Mouse (Mus musculus) CH12.LX (cell line): ENCODE measurements at regions not wholly inside any gene's neighbourhood (a gene's known extent, or its start where the extent isn't known, plus 50 kb on each side); places are given as distances from the start of the nearest gene placed in this dataset.

Experiments
- DNase-seq: peaks from one replicate; pipeline ENCODE4 v3.0.0-alpha.2; 2013; ENCODE audit errors: extremely low read depth
- H3K27ac ChIP-seq: 2 replicates; pipeline ENCODE4 v1.5.1; 2012; ENCODE audit warnings: low read depth, mild to moderate bottlenecking, control low read depth, moderate library complexity; ENCODE audit not compliant: insufficient read depth
- H3K27me3 ChIP-seq: replicated peaks from 2 replicates; pipeline ENCODE3; 2012; ENCODE audit warnings: inconsistent platforms
- H3K36me3 ChIP-seq, 2 experiments: replicated peaks in 1 of 2; 2 replicates each; pipeline versions ENCODE3 to v1.6.1; 2012; ENCODE audit warnings: inconsistent platforms in 1 of 2, low read length in 1 of 2, mild to moderate bottlenecking in 1 of 2, mixed read lengths in 1 of 2, moderate library complexity in 1 of 2; ENCODE audit not compliant: control insufficient read depth in 1 of 2, insufficient read depth in 1 of 2
- H3K4me1 ChIP-seq, 2 experiments: 2 replicates each; pipeline ENCODE4 v1.6.1; 2012; ENCODE audit warnings: inconsistent platforms in 1 of 2, moderate library complexity in 1 of 2; ENCODE audit not compliant: insufficient read depth in 2 of 2, control insufficient read depth in 1 of 2
- H3K4me2 ChIP-seq: 2 replicates; pipeline ENCODE4 v1.6.1; 2012; ENCODE audit warnings: low read depth, mild to moderate bottlenecking, control low read depth; ENCODE audit not compliant: poor library complexity, insufficient read depth, severe bottlenecking
- H3K4me3 ChIP-seq, 3 experiments: fragments of 150-350 bp in 1 of 3; sonication (generic) in 1 of 3; replicated peaks in 1 of 3; 2 replicates each; pipeline versions ENCODE3 to v1.5.1; 2011 to 2012; ENCODE audit warnings: low read depth in 2 of 3, low read length in 2 of 3, mild to moderate bottlenecking in 2 of 3, moderate library complexity in 2 of 3, control low read depth in 1 of 3, improper control_type of control experiment in 1 of 3, inconsistent platforms in 1 of 3, mixed read lengths in 1 of 3; ENCODE audit not compliant: poor library complexity in 1 of 3
- H3K79me2 ChIP-seq: replicated peaks from 2 replicates; pipeline ENCODE4 v1.6.1; 2012; ENCODE audit warnings: mild to moderate bottlenecking, moderate library complexity; ENCODE audit not compliant: control insufficient read depth, poor library complexity, insufficient read depth, severe bottlenecking; ENCODE audit errors: extremely low read depth
- H3K9ac ChIP-seq: 2 replicates; pipeline ENCODE4 v1.6.1; 2012; ENCODE audit warnings: low read depth, mild to moderate bottlenecking, control low read depth, moderate library complexity; ENCODE audit not compliant: insufficient read depth
- H3K9me3 ChIP-seq: replicated peaks from 2 replicates; pipeline ENCODE3; 2012; ENCODE audit warnings: low read length, inconsistent platforms, mixed read lengths
- CTCF ChIP-seq, 2 experiments: IDR thresholded peaks in 1 of 2; conservative IDR thresholded peaks in 1 of 2; 2 replicates each; pipeline ENCODE4 v1.5.1; 2011 to 2012; ENCODE audit warnings: low read depth in 2 of 2, low read length in 2 of 2, improper control_type of control experiment in 1 of 2, inconsistent platforms in 1 of 2, mild to moderate bottlenecking in 1 of 2, moderate library complexity in 1 of 2
- HCFC1 ChIP-seq: IDR thresholded peaks from 2 replicates; pipeline ENCODE4 v1.6.1; 2012; ENCODE audit warnings: low read depth, mild to moderate bottlenecking, inconsistent platforms, low read length, improper control_type of control experiment
- MXI1 ChIP-seq: IDR thresholded peaks from 2 replicates; pipeline ENCODE4 v1.6.1; 2011; ENCODE audit warnings: mild to moderate bottlenecking, low read depth, low read length, improper control_type of control experiment
- POLR2A ChIP-seq: IDR thresholded peaks from 2 replicates; pipeline ENCODE4 v1.6.1; 2011; ENCODE audit warnings: low read depth, mild to moderate bottlenecking, improper control_type of control experiment, low read length
- RAD21 ChIP-seq: IDR thresholded peaks from 2 replicates; pipeline ENCODE4 v1.6.1; 2011; ENCODE audit warnings: low read depth, mild to moderate bottlenecking, low read length, improper control_type of control experiment, moderate library complexity
- RCOR1 ChIP-seq: conservative IDR thresholded peaks from 2 replicates; pipeline ENCODE4 v1.6.1; 2012; ENCODE audit warnings: low read depth, mild to moderate bottlenecking, inconsistent platforms, low read length, improper control_type of control experiment
- SMC3 ChIP-seq: IDR thresholded peaks from 2 replicates; pipeline ENCODE4 v1.6.1; 2011; ENCODE audit warnings: low read depth, low read length, improper control_type of control experiment
- dilution Hi-C: fragments of 300-500 bp; cut with MboI; formaldehyde crosslinking; loops from 2 replicates; pipeline ENCODE4 v1.14.3; 2020; ENCODE audit warnings: low sequenced_read_pairs; ENCODE audit not compliant: extremely low pct_unique_long_range_greater_than_20kb, extremely low pct_ligation_motif_present
- in situ Hi-C: fragments of 300-500 bp; cut with MboI; formaldehyde crosslinking; loops from 3 replicates; pipeline ENCODE4 v1.14.3; 2019; ENCODE audit warnings: low sequenced_read_pairs, low pct_ligation_motif_present, low pct_unique_long_range_greater_than_20kb, mixed read lengths

- DNase-seq, result no peak
- H3K4me1 ChIP-seq, result no peaks in the 10 kb centered on the region
- H3K27me3 ChIP-seq, result no peaks in the 10 kb centered on the region
- TF ChIP-seq RCOR1, result no peak
- no peak overlapping the region for H3K27ac ChIP-seq
- no peaks in the 10 kb centered on the region for H3K36me3 ChIP-seq
- H3K9ac ChIP-seq, result no peak overlapping the region
- dilution Hi-C loops (no loop called here), in situ Hi-C loops (no loop called here)
- no peaks in the 10 kb centered on the region for H3K9me3 ChIP-seq
- no peaks in the 10 kb centered on the region for H3K79me2 ChIP-seq
- no peak overlapping the region for H3K4me3 ChIP-seq
- no peak overlapping the region for H3K4me2 ChIP-seq
These were observed 236.0 kb downstream of the Ttll7 start for GRCm38 (mm10) chr3:147088171-147088570.

GRCm38 (mm10) chr3:147089716-147090115 is 237.5 kb downstream of the Ttll7 start:
- Histone ChIP-seq H3K36me3 (no peaks in the 10 kb centered on the region), H3K79me2 (no peaks in the 10 kb centered on the region), H3K27me3 (no peaks in the 10 kb centered on the region), H3K4me1 (no peaks in the 10 kb centered on the region), H3K4me3 (no peak overlapping the region), H3K9me3 (no peaks in the 10 kb centered on the region), H3K4me2 (no peak overlapping the region), H3K27ac (no peak overlapping the region), H3K9ac (no peak overlapping the region)
- dilution Hi-C loops (no loop called here), in situ Hi-C loops (no loop called here)
- no peak for DNase-seq
- TF ChIP-seq HCFC1 (no peak), POLR2A (no peak), MXI1 (no peak), CTCF (conservative IDR thresholded peaks at IDR 0.05 in 1 of 2, IDR thresholded peaks at IDR 0.05 in 1 of 2; ENCODE audit: low read depth in 2 of 2, low read length in 2 of 2) (no peak)

GRCm38 (mm10) chr3:147092188-147093075 is 240.3 kb downstream of the Ttll7 start:
- in situ Hi-C loops (no loop called here), dilution Hi-C loops (no loop called here)
- no peak overlapping the region for H3K4me2 ChIP-seq
- no peak overlapping the region for H3K9ac ChIP-seq
- no peak for DNase-seq
- H3K27me3 ChIP-seq, result no peaks in the 10 kb centered on the region
- peak; percentile 31 for TF ChIP-seq RAD21
- peak in 1 of 2 experiments; percentile 37; a peak in 1 of 4 replicates for TF ChIP-seq CTCF (conservative IDR thresholded peaks at IDR 0.05 in 1 of 2, IDR thresholded peaks at IDR 0.05 in 1 of 2; ENCODE audit: low read depth in 2 of 2, low read length in 2 of 2)
- TF ChIP-seq SMC3, result no peak
- H3K9me3 ChIP-seq, result no peaks in the 10 kb centered on the region
- peaks cover 4 to 9% of the 10 kb centered on the region in 2 experiments for H3K4me1 ChIP-seq
- H3K27ac ChIP-seq, result no peak overlapping the region
- no peaks in the 10 kb centered on the region for H3K79me2 ChIP-seq
- no peak overlapping the region for H3K4me3 ChIP-seq
- no peaks in the 10 kb centered on the region for H3K36me3 ChIP-seq
